Mouse (Mus musculus) adrenal gland, adult 8-10 months (tissue): ENCODE data around the gene Cacng1. TPM values are rescaled to one million over a fixed set of nuclear protein-coding genes. Genes with fewer than 3 reads are reported as not detected.

ENCODE experiments used
- DNase-seq: peaks from one replicate; pipeline ENCODE4 v3.0.0; 2022
- total RNA-seq, 4 experiments: library from RNA; stranded (reverse); gene quantifications; 2 replicates each; pipeline ENCODE4 v1.2.4; 2022

Cacng1 gene
- under 1 TPM in 2 of 4 experiments, not detected in 2; 0.21 to 0.28 TPM for total RNA-seq

GRCm38 (mm10) chr11:107716332-107716938 is at the start of gene Cacng1:
Gene Cacng1, minus strand, starts transcription at chr11:107716522.
- no peak for DNase-seq

- no peak for DNase-seq
Measured at GRCm38 (mm10) chr11:107762688-107763460, 46.6 kb upstream of the Cacng1 start.

GRCm38 (mm10) chr11:107761790-107762500 is 45.6 kb upstream of the Cacng1 start:
- no peak for DNase-seq

- no peak for DNase-seq
Measured at GRCm38 (mm10) chr11:107760001-107760400, 43.7 kb upstream of the Cacng1 start.

GRCm38 (mm10) chr11:107759516-107759915 is 43.2 kb upstream of the Cacng1 start:
- no peak for DNase-seq

- no peak for DNase-seq
Measured at GRCm38 (mm10) chr11:107749114-107749513, 32.8 kb upstream of the Cacng1 start.

- no peak for DNase-seq
Measured at GRCm38 (mm10) chr11:107748243-107749035, 32.1 kb upstream of the Cacng1 start.

GRCm38 (mm10) chr11:107743100-107743499 is 26.8 kb upstream of the Cacng1 start:
- DNase-seq: no peak

- DNase-seq: no peak
Measured at GRCm38 (mm10) chr11:107738418-107739099, 22.2 kb upstream of the Cacng1 start.

- no peak for DNase-seq
Measured at GRCm38 (mm10) chr11:107737886-107738285, 21.6 kb upstream of the Cacng1 start.

- peak; percentile 10 for DNase-seq
Measured at GRCm38 (mm10) chr11:107734133-107734532, 17.8 kb upstream of the Cacng1 start.

GRCm38 (mm10) chr11:107731498-107731897 is 15.2 kb upstream of the Cacng1 start:
- DNase-seq: peak; percentile 11

- no peak for DNase-seq
Measured at GRCm38 (mm10) chr11:107730940-107731339, 14.6 kb upstream of the Cacng1 start.

GRCm38 (mm10) chr11:107729141-107729540 is 12.8 kb upstream of the Cacng1 start:
- DNase-seq: no peak

GRCm38 (mm10) chr11:107728073-107728863 is 11.9 kb upstream of the Cacng1 start:
- DNase-seq: no peak

GRCm38 (mm10) chr11:107724603-107725002 is 8.3 kb upstream of the Cacng1 start:
- DNase-seq: no peak

GRCm38 (mm10) chr11:107721057-107721456 is 4.7 kb upstream of the Cacng1 start:
- no peak for DNase-seq

- DNase-seq: no peak
Measured at GRCm38 (mm10) chr11:107720264-107721021, 4.1 kb upstream of the Cacng1 start.

- DNase-seq: no peak
Measured at GRCm38 (mm10) chr11:107714368-107714767, 2.0 kb downstream of the Cacng1 start.

- no peak for DNase-seq
Measured at GRCm38 (mm10) chr11:107710379-107710778, 5.9 kb downstream of the Cacng1 start.
